Mouse (Mus musculus) stomach, embryonic 15.5 days (tissue): ENCODE data around the gene Xpr1. TPM values are rescaled to one million over a fixed set of nuclear protein-coding genes. Genes with fewer than 3 reads are reported as not detected.

Experiments used
- ATAC-seq: fragments of 200-750 bp; cut with Nextera tagmentation; 2 replicates; pipeline ENCODE4 v1.8.0; 2017; ENCODE audit warnings: low read depth, moderate number of reproducible peaks, moderate TSS enrichment; ENCODE audit not compliant: insufficient read depth, low FRiP score
- H3K27ac ChIP-seq: fragments of 300-500 bp; sonication (generic); 2 replicates; pipeline ENCODE4 v1.5.1; 2015; ENCODE audit warnings: mild to moderate bottlenecking, inconsistent platforms
- H3K27me3 ChIP-seq: fragments of 300-500 bp; sonication (generic); replicated peaks from 2 replicates; pipeline ENCODE4 v1.6.1; 2015; ENCODE audit warnings: inconsistent platforms
- H3K36me3 ChIP-seq: fragments of 300-500 bp; sonication (generic); 2 replicates; pipeline ENCODE4 v1.6.1; 2015; ENCODE audit warnings: inconsistent platforms
- H3K4me1 ChIP-seq: fragments of 300-500 bp; sonication (generic); 2 replicates; pipeline ENCODE4 v1.6.1; 2015; ENCODE audit warnings: inconsistent platforms
- H3K4me2 ChIP-seq: fragments of 300-500 bp; sonication (generic); 2 replicates; pipeline ENCODE4 v1.6.1; 2015; ENCODE audit warnings: mild to moderate bottlenecking, inconsistent platforms
- H3K4me3 ChIP-seq: fragments of 300-500 bp; sonication (generic); replicated peaks from 2 replicates; pipeline ENCODE4 v1.5.1; 2015; ENCODE audit warnings: inconsistent platforms
- H3K9ac ChIP-seq: fragments of 300-500 bp; sonication (generic); 2 replicates; pipeline ENCODE4 v1.6.1; 2015; ENCODE audit warnings: inconsistent platforms
- H3K9me3 ChIP-seq: fragments of 300-500 bp; sonication (generic); 2 replicates; pipeline ENCODE4 v1.6.1; 2016; ENCODE audit warnings: inconsistent platforms
- WGBS: fragments of 180-500 bp; shearing (Covaris S2); methylation state at CpG from one replicate; pipeline ENCODE4 v1.1.7; 2015; 5-methylcytosine and 5-hydroxymethylcytosine counted together
- polyA plus RNA-seq: library from polyadenylated mRNA; unstranded; fragments of >200 nt; fragmentation: Nextera tagmentation; extraction: Ambion mirVana; gene quantifications from 2 replicates; pipeline ENCODE4 v1.2.1, GENCODE M21; 2015

The Xpr1 gene
- polyA plus RNA-seq, 1 experiment from 2014 or later: 8.1 TPM

- Histone ChIP-seq H3K4me2 (no peak overlapping the region), H3K27me3 (no peaks in the 10 kb centered on the region), H3K4me1 (no peaks in the 10 kb centered on the region), H3K27ac (no peak overlapping the region), H3K9me3 (no peaks in the 10 kb centered on the region), H3K4me3 (no peak overlapping the region), H3K9ac (no peak overlapping the region), H3K36me3 (no peaks in the 10 kb centered on the region)
- 46% methylated on average over 2 of the region's 2 CpGs for WGBS
- ATAC-seq: no peak
Observed at GRCm38 (mm10) chr1:155394021-155394420, 23.2 kb downstream of the Xpr1 start.

GRCm38 (mm10) chr1:155392825-155393224 lies 24.4 kb downstream of the Xpr1 start:
- no peaks in the 10 kb centered on the region for H3K4me1 ChIP-seq
- no peaks in the 10 kb centered on the region for H3K36me3 ChIP-seq
- no peaks in the 10 kb centered on the region for H3K27me3 ChIP-seq
- no peak for ATAC-seq
- H3K9ac ChIP-seq: no peak overlapping the region
- H3K4me2 ChIP-seq: no peak overlapping the region
- H3K9me3 ChIP-seq: no peaks in the 10 kb centered on the region
- WGBS: 85% methylated on average over 7 of the region's 7 CpGs
- H3K27ac ChIP-seq: no peak overlapping the region
- no peak overlapping the region for H3K4me3 ChIP-seq

GRCm38 (mm10) chr1:155391537-155391936 lies 25.7 kb downstream of the Xpr1 start:
- H3K4me1 ChIP-seq: no peaks in the 10 kb centered on the region

GRCm38 (mm10) chr1:155388418-155388817 lies 28.8 kb downstream of the Xpr1 start:
- 44% methylated on average over 1 of the region's 1 CpGs for WGBS
- Histone ChIP-seq H3K27ac (no peak overlapping the region), H3K27me3 (no peaks in the 10 kb centered on the region), H3K4me3 (no peak overlapping the region), H3K9me3 (no peaks in the 10 kb centered on the region), H3K4me2 (no peak overlapping the region), H3K36me3 (0 out of 2 replicates have a peak, but pooled peaks cover 3% of the 10 kb centered on the region), H3K9ac (no peak overlapping the region), H3K4me1 (no peaks in the 10 kb centered on the region)
- no peak for ATAC-seq

More at GRCm38 (mm10) chr1:155391537-155391936, 25.7 kb downstream of the Xpr1 start:
- Histone ChIP-seq H3K27me3 (no peaks in the 10 kb centered on the region), H3K4me2 (no peak overlapping the region), H3K9me3 (no peaks in the 10 kb centered on the region), H3K9ac (no peak overlapping the region), H3K4me3 (no peak overlapping the region), H3K36me3 (no peaks in the 10 kb centered on the region), H3K27ac (no peak overlapping the region)
- no peak for ATAC-seq
- 72% methylated on average over 4 of the region's 4 CpGs for WGBS

GRCm38 (mm10) chr1:155386551-155386950 lies 30.7 kb downstream of the Xpr1 start:
- Histone ChIP-seq H3K4me2 (no peak overlapping the region), H3K9ac (no peak overlapping the region), H3K27me3 (no peaks in the 10 kb centered on the region), H3K9me3 (no peaks in the 10 kb centered on the region), H3K36me3 (0 out of 2 replicates have a peak, but pooled peaks cover 3% of the 10 kb centered on the region), H3K4me1 (no peaks in the 10 kb centered on the region), H3K4me3 (no peak overlapping the region), H3K27ac (no peak overlapping the region)
- no peak for ATAC-seq
- 80% methylated on average over 4 of the region's 4 CpGs for WGBS

- no peaks in the 10 kb centered on the region for H3K4me1 ChIP-seq
- 0 out of 2 replicates have a peak, but pooled peaks cover 3% of the 10 kb centered on the region for H3K36me3 ChIP-seq
- H3K9ac ChIP-seq: no peak overlapping the region
- H3K27me3 ChIP-seq: no peaks in the 10 kb centered on the region
- no peak for ATAC-seq
- no peak overlapping the region for H3K27ac ChIP-seq
- H3K4me2 ChIP-seq: no peak overlapping the region
- H3K9me3 ChIP-seq: no peaks in the 10 kb centered on the region
- 88% methylated on average over 8 of the region's 8 CpGs for WGBS
- H3K4me3 ChIP-seq: no peak overlapping the region
Observed at GRCm38 (mm10) chr1:155383319-155384302, 33.6 kb downstream of the Xpr1 start.

GRCm38 (mm10) chr1:155381931-155382330 lies 35.3 kb downstream of the Xpr1 start:
- WGBS: 75% methylated on average over 1 of the region's 1 CpGs
- no peak overlapping the region for H3K4me2 ChIP-seq
- H3K9ac ChIP-seq: no peak overlapping the region
- H3K36me3 ChIP-seq: 0 out of 2 replicates have a peak, but pooled peaks cover 3% of the 10 kb centered on the region
- no peak for ATAC-seq
- no peak overlapping the region for H3K4me3 ChIP-seq
- H3K4me1 ChIP-seq: no peaks in the 10 kb centered on the region
- no peaks in the 10 kb centered on the region for H3K9me3 ChIP-seq
- H3K27me3 ChIP-seq: no peaks in the 10 kb centered on the region
- H3K27ac ChIP-seq: no peak overlapping the region

- H3K36me3 ChIP-seq: 0 out of 2 replicates have a peak, but pooled peaks cover 3% of the 10 kb centered on the region
- no peak for ATAC-seq
- H3K27ac ChIP-seq: no peak overlapping the region
- H3K27me3 ChIP-seq: no peaks in the 10 kb centered on the region
- no peak overlapping the region for H3K4me2 ChIP-seq
- no peak overlapping the region for H3K9ac ChIP-seq
- no peaks in the 10 kb centered on the region for H3K9me3 ChIP-seq
- 95% methylated on average over 1 of the region's 1 CpGs for WGBS
- no peaks in the 10 kb centered on the region for H3K4me1 ChIP-seq
- no peak overlapping the region for H3K4me3 ChIP-seq
Observed at GRCm38 (mm10) chr1:155379289-155379688, 37.9 kb downstream of the Xpr1 start.

GRCm38 (mm10) chr1:155372821-155373220 lies 44.4 kb downstream of the Xpr1 start:
- no peak for ATAC-seq
- Histone ChIP-seq H3K4me3 (no peak overlapping the region), H3K9ac (no peak overlapping the region), H3K4me1 (no peaks in the 10 kb centered on the region), H3K36me3 (no peaks in the 10 kb centered on the region), H3K9me3 (no peaks in the 10 kb centered on the region), H3K4me2 (no peak overlapping the region), H3K27me3 (no peaks in the 10 kb centered on the region), H3K27ac (no peak overlapping the region)
- 71% methylated on average over 1 of the region's 1 CpGs for WGBS

- no peak for ATAC-seq
Observed at GRCm38 (mm10) chr1:155370075-155370658, 47.0 kb downstream of the Xpr1 start.

GRCm38 (mm10) chr1:155366366-155366765 lies 50.8 kb downstream of the Xpr1 start:
- ATAC-seq: no peak

More at GRCm38 (mm10) chr1:155370075-155370658, 47.0 kb downstream of the Xpr1 start:
- Histone ChIP-seq H3K4me1 (no peaks in the 10 kb centered on the region), H3K4me3 (no peak overlapping the region), H3K27me3 (no peaks in the 10 kb centered on the region), H3K9me3 (no peaks in the 10 kb centered on the region), H3K27ac (no peak overlapping the region), H3K4me2 (no peak overlapping the region), H3K9ac (no peak overlapping the region), H3K36me3 (no peaks in the 10 kb centered on the region)
- WGBS: 63% methylated on average over 2 of the region's 2 CpGs

GRCm38 (mm10) chr1:155361502-155362126 lies 55.6 kb downstream of the Xpr1 start:
- H3K9me3 ChIP-seq: no peaks in the 10 kb centered on the region
- H3K4me3 ChIP-seq: no peak overlapping the region
- no peak overlapping the region for H3K9ac ChIP-seq
- H3K4me2 ChIP-seq: no peak overlapping the region
- H3K4me1 ChIP-seq: no peaks in the 10 kb centered on the region
- H3K27ac ChIP-seq: no peak overlapping the region
- ATAC-seq: no peak
- no peaks in the 10 kb centered on the region for H3K27me3 ChIP-seq
- H3K36me3 ChIP-seq: no peaks in the 10 kb centered on the region
- 84% methylated on average over 4 of the region's 4 CpGs for WGBS

More at GRCm38 (mm10) chr1:155366366-155366765, 50.8 kb downstream of the Xpr1 start:
- H3K4me1 ChIP-seq: no peaks in the 10 kb centered on the region
- no peak overlapping the region for H3K4me2 ChIP-seq
- no peak overlapping the region for H3K9ac ChIP-seq
- H3K4me3 ChIP-seq: no peak overlapping the region
- no peaks in the 10 kb centered on the region for H3K36me3 ChIP-seq
- H3K27me3 ChIP-seq: no peaks in the 10 kb centered on the region
- H3K27ac ChIP-seq: no peak overlapping the region
- 88% methylated on average over 4 of the region's 4 CpGs for WGBS
- H3K9me3 ChIP-seq: no peaks in the 10 kb centered on the region
